Mouse (Mus musculus) cerebellum, postnatal 36 days (tissue): ENCODE data around the gene Iqca.

Source experiments
- DNase-seq, 2 experiments: peaks; one replicate each; pipeline ENCODE4 v3.0.0; 2021 to 2022; ENCODE audit warnings: mixed read lengths in 2 of 2

Iqca gene

GRCm38 (mm10) chr1:90051347-90051746 is 101.9 kb downstream of the Iqca start:
- peak; percentile 17 to 39 for DNase-seq

- DNase-seq: no peak
Observed at GRCm38 (mm10) chr1:90050046-90050739, 103.0 kb downstream of the Iqca start.

GRCm38 (mm10) chr1:90028305-90028704 is 124.9 kb downstream of the Iqca start:
- DNase-seq: no peak

DNA sequence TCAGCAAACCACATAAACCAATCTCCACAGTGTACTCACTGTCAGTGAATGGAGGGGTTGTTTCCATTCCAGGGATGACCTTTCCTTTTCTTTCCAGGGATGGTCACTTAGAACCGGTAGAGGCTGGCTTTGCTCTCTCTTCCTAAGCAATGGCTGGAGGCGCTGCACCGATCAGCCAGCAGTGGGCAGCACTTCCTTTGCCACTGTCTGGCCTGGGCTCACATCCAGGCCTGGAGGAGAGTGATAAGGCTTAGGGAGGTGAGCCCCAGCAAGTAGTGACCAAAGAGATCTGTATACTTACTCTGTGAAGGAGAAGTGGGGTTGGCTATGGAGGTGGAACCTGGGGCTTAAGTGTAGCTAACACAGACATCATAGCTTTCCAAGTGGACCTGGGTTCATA is 126.3 kb downstream of the Iqca start:
- DNase-seq: peak in 1 of 2 experiments; percentile 16

DNA sequence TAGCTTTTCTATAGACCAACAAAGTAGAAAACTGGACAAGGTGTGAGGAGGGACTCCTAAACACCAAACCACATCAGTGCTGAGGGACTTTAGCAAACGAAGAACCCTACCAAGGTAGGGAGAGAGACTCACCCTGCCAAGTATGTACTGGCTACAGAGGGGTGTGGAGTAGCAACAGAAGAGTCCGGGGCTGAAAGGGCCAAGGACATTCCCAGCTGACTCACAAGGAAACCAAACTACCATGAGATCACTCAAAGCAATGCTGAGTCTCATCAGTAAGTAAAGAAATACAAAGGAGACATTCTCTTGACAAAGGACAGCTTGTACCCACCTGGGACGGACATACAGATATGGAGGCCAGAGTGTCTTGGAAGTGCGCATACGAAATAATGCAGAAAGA is 132.9 kb downstream of the Iqca start:
- no peak for DNase-seq

DNA sequence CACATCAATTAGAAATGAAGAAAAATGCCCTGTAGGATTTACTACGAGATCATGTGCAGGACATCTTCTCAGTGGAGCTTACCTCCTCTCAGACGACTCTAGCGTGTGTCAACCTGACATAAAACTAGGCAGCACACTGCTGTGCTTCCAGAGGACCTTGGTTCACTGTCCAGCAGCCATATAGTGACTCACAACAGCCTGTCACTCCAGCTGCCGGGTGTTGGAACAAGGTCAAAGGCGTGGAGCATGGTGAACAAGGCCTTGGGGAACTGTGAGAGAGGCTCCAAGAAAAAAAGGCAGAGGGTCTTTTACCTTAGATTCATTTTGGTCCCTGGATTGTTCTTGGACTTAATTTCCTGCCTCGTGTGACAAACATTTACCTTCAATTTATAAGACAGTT is 135.1 kb downstream of the Iqca start:
- DNase-seq: no peak

DNA sequence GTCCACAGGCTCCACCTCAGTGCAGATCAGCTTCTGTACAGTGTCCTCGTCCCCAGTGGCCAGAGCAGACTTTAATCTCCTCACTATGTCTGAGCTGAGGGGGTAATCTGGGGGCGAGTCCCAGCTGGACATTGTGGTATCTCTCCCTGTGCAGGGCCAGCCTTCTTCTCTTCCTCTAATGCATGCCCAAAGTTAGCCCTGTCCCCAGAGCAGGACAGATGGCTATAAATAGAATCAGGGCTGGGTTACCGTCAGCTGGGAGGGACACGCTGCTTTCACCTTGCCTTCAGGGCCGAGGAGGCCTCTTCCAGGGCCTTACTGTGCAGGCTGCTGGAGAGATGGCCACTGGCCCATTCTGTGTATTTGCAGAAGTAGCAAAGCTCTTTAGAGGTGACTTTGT is 138.8 kb downstream of the Iqca start, which contains the start of gene Asb18:
Gene Asb18 (minus strand): TSS at position 221 of the 400 bp plus-strand sequence.
- DNase-seq: peak; percentile 31 to 42

DNA sequence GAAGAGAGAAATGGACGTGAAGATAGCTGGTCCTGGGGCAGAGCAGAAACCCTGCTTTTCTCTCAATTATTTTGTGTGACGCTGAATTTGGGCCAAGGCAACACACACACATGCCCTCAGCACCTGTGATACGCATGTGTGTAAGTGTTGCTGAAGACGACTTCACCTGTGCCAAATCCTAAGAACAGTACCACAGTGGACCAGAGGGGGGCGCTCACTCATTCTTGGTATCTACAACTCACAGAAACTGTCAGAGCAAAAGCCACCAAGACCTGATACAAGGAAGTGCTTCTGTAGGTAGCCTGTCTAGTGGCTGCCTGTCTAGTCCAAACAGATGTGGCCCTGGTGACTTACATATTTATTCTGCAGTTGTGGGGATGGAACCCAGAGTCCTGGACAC is 139.9 kb downstream of the Iqca start:
- peak; percentile 12 to 26 for DNase-seq

GRCm38 (mm10) chr1:90012850-90013249 is 140.4 kb downstream of the Iqca start:
- no peak for DNase-seq

- no peak for DNase-seq
Observed at GRCm38 (mm10) chr1:90012168-90012567, 141.0 kb downstream of the Iqca start.

DNA sequence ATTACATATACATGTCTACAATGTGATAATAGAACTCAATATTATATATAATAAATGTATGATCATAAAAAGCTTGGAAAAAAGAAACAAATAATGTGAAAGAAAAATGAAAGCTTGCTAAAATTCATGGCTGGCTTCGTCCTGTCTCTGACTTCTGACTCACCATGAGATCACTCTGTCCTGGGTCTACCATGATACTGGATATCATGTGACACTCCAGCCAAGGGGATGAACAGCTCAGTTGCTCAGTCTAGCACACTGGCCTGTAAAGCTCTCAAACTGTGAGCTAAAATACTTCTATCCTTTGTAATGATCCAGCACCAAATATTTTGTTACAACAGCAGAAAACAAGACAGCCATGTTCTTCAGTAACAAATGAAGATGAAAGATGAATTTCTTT is 143.1 kb downstream of the Iqca start:
- no peak for DNase-seq

GRCm38 (mm10) chr1:90009188-90009587 is 144.0 kb downstream of the Iqca start:
- DNase-seq: no peak

GRCm38 (mm10) chr1:90006666-90007065 is 146.5 kb downstream of the Iqca start:
- peak in 1 of 2 experiments; percentile 12 for DNase-seq

DNA sequence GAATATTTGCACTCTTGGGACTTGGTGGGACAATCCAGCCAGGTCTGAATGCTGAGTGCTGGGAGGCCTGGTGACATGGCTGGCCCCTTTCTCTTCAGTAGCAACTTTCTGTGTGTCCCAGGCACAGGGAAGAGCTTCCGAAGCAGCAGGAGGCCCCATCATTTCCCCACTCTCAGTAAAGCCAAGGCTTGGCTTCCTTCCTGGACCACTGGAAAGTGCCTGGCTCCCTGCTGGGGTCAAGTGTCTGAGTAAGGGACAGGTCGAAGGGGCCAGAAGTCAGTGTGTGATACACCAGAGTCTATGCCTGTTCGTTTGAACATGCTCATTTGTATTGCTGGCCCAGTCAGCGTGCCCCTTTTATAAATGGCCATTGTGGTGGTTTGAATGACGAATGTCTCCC is 152.2 kb downstream of the Iqca start:
- DNase-seq: no peak

DNA sequence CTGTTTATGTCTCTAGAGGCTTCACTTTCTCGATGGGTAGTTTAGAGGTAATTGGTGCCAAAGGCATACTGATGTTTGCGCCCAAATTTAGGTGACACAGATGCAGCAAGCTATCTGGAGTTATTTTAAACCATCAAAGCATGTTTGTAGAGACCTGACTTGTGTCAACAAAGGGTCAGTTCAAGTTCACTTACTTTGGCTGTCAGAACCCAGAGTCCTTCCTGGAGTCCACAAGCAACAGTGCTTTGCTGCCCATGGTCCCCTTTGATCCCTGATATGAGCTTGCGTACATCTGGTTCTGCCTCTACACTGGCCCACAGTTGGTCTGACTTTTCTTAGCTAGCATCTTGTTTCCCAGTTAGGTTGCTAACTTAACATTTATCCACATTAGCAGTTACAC is 153.3 kb downstream of the Iqca start:
- DNase-seq: no peak

DNA sequence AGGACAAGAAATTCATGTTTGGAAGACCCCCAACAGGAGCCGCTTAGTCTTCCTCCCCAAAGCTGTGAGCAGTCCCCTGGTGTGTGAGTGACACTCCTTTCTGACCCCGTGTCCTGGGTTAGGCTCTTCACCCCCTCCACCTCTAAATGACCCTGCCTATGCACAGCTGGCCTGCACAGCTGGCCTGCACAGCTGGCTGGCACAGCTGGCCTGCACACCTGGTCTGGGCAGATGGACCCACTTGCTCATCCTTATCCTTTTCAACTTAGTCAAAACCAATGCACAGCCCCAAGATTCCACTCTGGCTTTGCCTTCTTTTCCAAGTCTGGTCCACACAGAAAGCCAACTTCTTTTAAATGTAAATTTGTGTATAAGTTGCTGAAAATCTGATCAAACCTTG is 154.5 kb downstream of the Iqca start:
- no peak for DNase-seq

- DNase-seq: no peak
Observed at GRCm38 (mm10) chr1:89998076-89998475, 155.1 kb downstream of the Iqca start.

- DNase-seq: no peak
Observed at GRCm38 (mm10) chr1:89992256-89992655, 160.9 kb downstream of the Iqca start.
